Mouse (Mus musculus) right cerebral cortex, postnatal 10 days (tissue): ENCODE measurements around the gene Olfr159.

Source experiments
- DNase-seq, 2 experiments: peaks; one replicate each; pipeline ENCODE4 v3.0.0; 2021; ENCODE audit warnings: low spot score in 2 of 2

Olfr159 gene

DNA sequence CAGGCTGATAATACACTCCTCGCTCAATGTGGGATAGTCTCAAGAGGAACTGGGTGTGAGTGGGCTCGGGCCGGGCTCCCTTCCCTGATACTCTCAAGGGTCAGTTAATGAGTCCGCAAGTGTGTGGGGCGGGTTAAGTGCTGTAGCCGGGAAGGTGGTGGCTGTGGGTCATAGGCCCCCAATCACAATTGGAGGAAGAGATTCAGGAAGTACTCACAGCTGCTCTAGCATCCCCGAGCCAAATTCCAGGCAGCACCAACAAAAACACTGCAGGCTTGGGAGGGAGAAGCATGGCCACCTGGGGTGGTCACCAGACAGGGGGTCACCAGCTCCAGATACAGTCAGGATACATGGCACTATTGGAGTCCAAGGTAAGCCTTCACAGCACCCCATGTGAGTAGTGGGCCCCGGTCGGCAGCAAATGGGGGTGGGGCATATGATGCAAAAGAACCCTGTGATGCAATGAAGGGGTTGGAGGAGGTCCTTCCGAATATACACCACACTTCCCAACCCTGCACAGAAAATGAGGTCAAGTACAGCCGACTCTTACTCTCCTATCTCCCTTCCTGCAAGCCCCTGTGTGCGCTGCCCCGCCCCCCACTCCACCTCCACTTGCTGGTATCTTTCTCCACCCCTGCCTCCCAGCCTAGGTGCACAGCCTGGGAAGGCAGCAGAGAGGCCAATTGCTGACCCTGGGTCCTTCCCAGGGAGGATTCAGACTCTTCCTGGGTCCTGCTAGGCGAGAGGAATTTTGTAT, 40.8 kb downstream of the Olfr159 start, which contains the start of gene Spaar:
Spaar (plus strand) TSS at position 241 of the 757 bp plus-strand sequence.
- DNase-seq = peak in 1 of 2 experiments; percentile 20

DNA sequence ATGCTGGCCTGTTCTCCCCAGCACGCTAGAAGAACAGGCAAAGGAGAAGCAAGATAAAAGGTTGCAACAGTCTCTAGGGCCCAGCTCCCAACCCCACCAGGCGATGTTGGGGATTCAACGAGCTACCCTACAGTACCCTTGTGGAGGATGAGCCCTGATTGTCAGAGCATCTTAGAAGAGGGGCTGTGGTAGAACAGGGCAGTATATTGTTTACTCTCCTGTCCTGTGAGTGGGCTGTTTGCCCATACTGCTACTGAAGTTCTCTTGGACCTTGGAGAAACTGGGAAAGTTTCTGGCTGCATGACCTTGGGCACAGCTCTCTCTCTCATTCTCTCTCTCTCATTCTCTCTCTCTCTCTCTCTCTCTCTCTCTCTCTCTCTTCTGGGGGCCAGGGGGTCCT, 41.7 kb downstream of the Olfr159 start:
- DNase-seq = no peak

DNA sequence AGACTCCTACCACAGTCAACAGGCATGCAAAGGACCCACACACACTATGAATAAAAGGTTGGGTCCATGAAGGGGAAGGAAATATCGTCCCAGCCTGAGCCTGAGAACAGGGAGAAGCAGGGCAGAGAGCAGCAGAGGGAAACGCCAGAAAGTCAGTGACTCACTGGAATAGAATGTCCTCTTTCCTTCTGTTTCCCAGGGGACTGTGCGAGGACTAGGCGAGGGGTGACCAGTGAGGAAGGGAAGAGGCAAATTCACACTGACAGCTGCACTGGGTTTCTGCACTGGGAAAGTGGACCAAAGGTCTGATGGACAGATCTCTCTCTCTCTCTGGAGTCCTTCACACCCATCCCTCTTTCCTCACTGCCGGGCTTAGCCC, 42.2 kb downstream of the Olfr159 start:
- DNase-seq = no peak

GRCm38 (mm10) chr4:43727718-43728575, 42.9 kb downstream of the Olfr159 start:
- DNase-seq = no peak

DNA sequence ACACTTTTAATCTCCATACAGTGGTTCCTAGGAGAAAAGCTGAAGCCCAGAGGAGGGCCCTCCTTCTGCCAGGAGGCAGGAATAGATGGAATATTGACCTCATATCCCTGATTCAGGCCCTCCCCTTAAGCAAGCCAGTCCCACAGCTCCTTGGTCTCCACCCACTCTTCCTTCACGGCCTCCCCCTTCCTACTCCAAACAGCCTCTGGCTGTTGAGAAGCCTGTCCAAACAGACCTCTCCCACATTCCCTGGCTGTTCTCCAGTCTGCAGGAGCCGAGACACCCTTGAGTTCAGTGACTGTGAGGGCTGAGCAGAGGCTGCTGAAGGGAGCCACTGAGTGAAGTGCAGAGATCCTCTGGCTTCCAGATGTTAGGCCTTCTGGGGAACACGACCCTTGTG, 43.8 kb downstream of the Olfr159 start, which contains the start of gene Hrct1:
Hrct1 (plus strand) TSS at position 194 of the 400 bp plus-strand sequence.
- DNase-seq = peak in 1 of 2 experiments; percentile 46

- no peak for DNase-seq
Measured at GRCm38 (mm10) chr4:43726228-43726993, 44.4 kb downstream of the Olfr159 start.

DNA sequence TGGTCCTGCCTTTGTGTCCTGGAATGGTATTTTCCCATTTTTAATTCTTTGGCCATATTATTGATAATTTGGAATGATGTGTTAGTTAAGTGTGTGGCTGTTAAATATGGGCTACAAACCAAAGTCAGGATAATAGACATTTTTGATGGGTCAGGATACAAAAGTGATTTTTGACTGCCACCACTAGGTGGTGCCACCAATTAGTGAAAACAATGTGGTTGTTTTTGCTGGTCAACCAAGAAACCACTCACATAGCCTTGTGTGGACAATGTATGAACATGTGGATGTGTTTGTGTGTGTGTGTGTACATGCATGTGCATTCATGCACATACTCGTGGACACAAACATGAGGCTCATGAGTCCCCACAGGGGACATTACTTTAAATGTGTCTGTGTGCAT, 46.0 kb downstream of the Olfr159 start:
- DNase-seq = peak in 1 of 2 experiments; percentile 53

DNA sequence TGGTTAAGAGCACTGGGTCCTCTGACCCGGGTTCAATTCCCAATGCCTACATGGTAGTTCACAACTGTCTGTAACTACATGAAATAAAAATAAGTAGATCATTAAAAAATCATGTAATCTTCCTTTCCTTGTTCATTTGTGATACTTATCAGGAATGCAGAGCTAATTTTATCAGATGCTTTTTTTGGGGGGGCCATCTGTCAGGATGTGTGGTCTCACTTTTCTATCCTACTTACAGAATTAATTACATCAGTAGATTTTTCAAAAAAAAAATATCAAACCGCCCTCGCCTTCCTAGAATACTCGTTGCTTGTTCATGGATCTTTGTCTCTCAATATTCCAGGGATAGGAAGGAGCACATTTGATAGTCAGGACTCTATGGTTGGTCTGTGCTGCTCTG, 48.6 kb downstream of the Olfr159 start:
- peak in 1 of 2 experiments; percentile 68 for DNase-seq

GRCm38 (mm10) chr4:43720491-43721228, 50.1 kb downstream of the Olfr159 start:
- peak in 1 of 2 experiments; percentile 63 for DNase-seq
